Mouse (Mus musculus): ENCODE data around the gene Vash2. TPM values are rescaled to one million over a fixed set of nuclear protein-coding genes. Genes with fewer than 3 reads are reported as not detected.
"Not testable (repeated sequence)": the region's sequence is repeated elsewhere in the genome, so short reads cannot be mapped to it uniquely, and the experiment has no call there.

Gene Vash2
- polyA plus RNA-seq, 1 experiment: 3.4 TPM

GRCm38 (mm10) chr1:190929010-190929695, 49.9 kb downstream of the Vash2 start:
- peaks cover 4% of the 10 kb centered on the region for H3K4me1 ChIP-seq (replicated peaks; ENCODE audit: control insufficient read depth, insufficient read depth, low read length)
- H3K27me3 ChIP-seq (ENCODE audit: control insufficient read depth, insufficient read depth, low read length): no peaks in the 10 kb centered on the region
- DNase-seq: no peak
- WGBS: 3% methylated on average over 27 of the region's 27 CpGs
- H3K36me3 ChIP-seq (ENCODE audit: control insufficient read depth, insufficient read depth, low read length): peaks cover 10% of the 10 kb centered on the region
- H3K4me3 ChIP-seq (ENCODE audit: control insufficient read depth, insufficient read depth, low read length): peak overlapping the region; percentile 80
- H3K27ac ChIP-seq (ENCODE audit: control insufficient read depth, insufficient read depth, low read length): peak overlapping the region; percentile 54; the same call in 1 of the 2 replicates
- no peak for TF ChIP-seq CTCF (IDR thresholded peaks at IDR 0.05; ENCODE audit: borderline replicate concordance, control insufficient read depth, extremely low read depth, insufficient read depth, low read length, poor library complexity)
- TF ChIP-seq POLR2A (IDR thresholded peaks at IDR 0.05; ENCODE audit: control insufficient read depth, extremely low read depth, insufficient read depth, low read length, poor library complexity): no peak

GRCm38 (mm10) chr1:190928370-190929009, 50.6 kb downstream of the Vash2 start:
- Histone ChIP-seq H3K27ac (ENCODE audit: control insufficient read depth, insufficient read depth, low read length) (peak overlapping the region; percentile 58), H3K4me1 (replicated peaks; ENCODE audit: control insufficient read depth, insufficient read depth, low read length) (peaks cover 4% of the 10 kb centered on the region), H3K4me3 (ENCODE audit: control insufficient read depth, insufficient read depth, low read length) (peak overlapping the region; percentile 80), H3K27me3 (ENCODE audit: control insufficient read depth, insufficient read depth, low read length) (no peaks in the 10 kb centered on the region), H3K36me3 (ENCODE audit: control insufficient read depth, insufficient read depth, low read length) (peaks cover 4% of the 10 kb centered on the region)
- TF ChIP-seq POLR2A (IDR thresholded peaks at IDR 0.05; ENCODE audit: control insufficient read depth, extremely low read depth, insufficient read depth, low read length, poor library complexity): peak; percentile 78
- TF ChIP-seq CTCF (IDR thresholded peaks at IDR 0.05; ENCODE audit: borderline replicate concordance, control insufficient read depth, extremely low read depth, insufficient read depth, low read length, poor library complexity): no peak
- DNase-seq: peak; percentile 98
- under 1% methylated on average over 64 of the region's 79 CpGs for WGBS

GRCm38 (mm10) chr1:190927751-190928369, 51.2 kb downstream of the Vash2 start:
- H3K4me3 ChIP-seq (ENCODE audit: control insufficient read depth, insufficient read depth, low read length): peak overlapping the region; percentile 80; the same call in 1 of the 2 replicates
- peak overlapping the region; percentile 58 for H3K27ac ChIP-seq (ENCODE audit: control insufficient read depth, insufficient read depth, low read length)
- H3K36me3 ChIP-seq (ENCODE audit: control insufficient read depth, insufficient read depth, low read length): peaks cover under 1% of the 10 kb centered on the region; the same call in 1 of the 2 replicates
- peaks cover 4% of the 10 kb centered on the region for H3K4me1 ChIP-seq (replicated peaks; ENCODE audit: control insufficient read depth, insufficient read depth, low read length)
- no peaks in the 10 kb centered on the region for H3K27me3 ChIP-seq (ENCODE audit: control insufficient read depth, insufficient read depth, low read length)
- WGBS: 14% methylated on average over 16 of the region's 16 CpGs
- no peak for DNase-seq
- no peak for TF ChIP-seq POLR2A (IDR thresholded peaks at IDR 0.05; ENCODE audit: control insufficient read depth, extremely low read depth, insufficient read depth, low read length, poor library complexity)
- TF ChIP-seq CTCF (IDR thresholded peaks at IDR 0.05; ENCODE audit: borderline replicate concordance, control insufficient read depth, extremely low read depth, insufficient read depth, low read length, poor library complexity): no peak

- Histone ChIP-seq H3K4me1 (replicated peaks; ENCODE audit: control insufficient read depth, insufficient read depth, low read length) (peaks cover 4% of the 10 kb centered on the region), H3K36me3 (ENCODE audit: control insufficient read depth, insufficient read depth, low read length) (no peaks in the 10 kb centered on the region), H3K27me3 (ENCODE audit: control insufficient read depth, insufficient read depth, low read length) (no peaks in the 10 kb centered on the region), H3K4me3 (ENCODE audit: control insufficient read depth, insufficient read depth, low read length) (no peak overlapping the region), H3K27ac (ENCODE audit: control insufficient read depth, insufficient read depth, low read length) (no peak overlapping the region)
- no peak for TF ChIP-seq CTCF (IDR thresholded peaks at IDR 0.05; ENCODE audit: borderline replicate concordance, control insufficient read depth, extremely low read depth, insufficient read depth, low read length, poor library complexity)
- no peak for TF ChIP-seq POLR2A (IDR thresholded peaks at IDR 0.05; ENCODE audit: control insufficient read depth, extremely low read depth, insufficient read depth, low read length, poor library complexity)
- 93% methylated on average over 3 of the region's 3 CpGs for WGBS
- DNase-seq: no peak
Observed at GRCm38 (mm10) chr1:190927311-190927710, 51.8 kb downstream of the Vash2 start.

- WGBS: 93% methylated on average over 3 of the region's 3 CpGs
- H3K27me3 ChIP-seq (ENCODE audit: control insufficient read depth, insufficient read depth, low read length); DNase-seq; H3K36me3 ChIP-seq (ENCODE audit: control insufficient read depth, insufficient read depth, low read length); H3K27ac ChIP-seq (ENCODE audit: control insufficient read depth, insufficient read depth, low read length); H3K4me1 ChIP-seq (replicated peaks; ENCODE audit: control insufficient read depth, insufficient read depth, low read length); H3K4me3 ChIP-seq (ENCODE audit: control insufficient read depth, insufficient read depth, low read length): not testable (repeated sequence)
Observed at GRCm38 (mm10) chr1:190924812-190925211, 54.3 kb downstream of the Vash2 start, which contains the start of gene Angel2. TSS of gene Angel2 (plus strand) at chr1:190925112.

- Histone ChIP-seq H3K36me3 (ENCODE audit: control insufficient read depth, insufficient read depth, low read length) (no peaks in the 10 kb centered on the region), H3K27me3 (ENCODE audit: control insufficient read depth, insufficient read depth, low read length) (no peaks in the 10 kb centered on the region), H3K27ac (ENCODE audit: control insufficient read depth, insufficient read depth, low read length) (no peak overlapping the region), H3K4me3 (ENCODE audit: control insufficient read depth, insufficient read depth, low read length) (no peak overlapping the region), H3K4me1 (replicated peaks; ENCODE audit: control insufficient read depth, insufficient read depth, low read length) (no peaks in the 10 kb centered on the region)
- DNase-seq: no peak
- 89% methylated on average over 8 of the region's 8 CpGs for WGBS
- TF ChIP-seq CTCF (IDR thresholded peaks at IDR 0.05; ENCODE audit: borderline replicate concordance, control insufficient read depth, extremely low read depth, insufficient read depth, low read length, poor library complexity) (no peak), POLR2A (IDR thresholded peaks at IDR 0.05; ENCODE audit: control insufficient read depth, extremely low read depth, insufficient read depth, low read length, poor library complexity) (no peak)
Observed at GRCm38 (mm10) chr1:190919725-190920469, 59.2 kb downstream of the Vash2 start.
